Mouse (Mus musculus): Measurements from ENCODE around the gene Prelp. TPM values are rescaled to one million over a fixed set of nuclear protein-coding genes. Genes with fewer than 3 reads are reported as not detected.
A peak's percentile ranks its signal among the peaks of the same experiment; 100 is the strongest.

Gene Prelp
- total and polyA plus RNA-seq, 2 experiments from 2014 or later: 6.1 to 8.0 TPM

DNA sequence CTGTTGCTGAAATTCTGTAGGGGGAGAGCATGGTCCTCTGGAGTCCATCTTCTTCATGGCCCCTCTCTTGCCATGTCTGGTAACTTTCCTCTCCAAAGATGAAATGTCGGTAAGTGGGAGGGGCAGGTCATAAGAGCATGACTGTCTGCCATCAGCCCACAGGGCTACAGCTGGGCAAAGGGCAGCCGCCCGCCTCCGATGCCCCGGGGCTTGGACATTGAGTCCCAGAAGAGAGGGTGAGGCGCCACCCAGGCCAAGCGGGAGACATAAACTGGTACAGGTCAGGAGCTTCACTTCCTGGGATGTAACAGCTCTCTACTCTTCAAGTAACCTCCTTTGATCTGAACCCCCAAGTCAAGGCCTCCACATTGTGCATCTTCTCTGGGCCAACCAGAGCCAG is 44.3 kb downstream of the Prelp start:
- WGBS: 90% methylated on average over 7 of the region's 7 CpGs
- H3K4me2 ChIP-seq (ENCODE audit: low read depth, low read length): no peak overlapping the region
- no peak overlapping the region for H3K27ac ChIP-seq
- TF ChIP-seq CTCF (IDR thresholded peaks at IDR 0.05; ENCODE audit: low read depth): no peak
- no peaks in the 10 kb centered on the region for H3K9me3 ChIP-seq (ENCODE audit: low read length)
- H3K9ac ChIP-seq (replicated peaks; ENCODE audit: low read length): no peak overlapping the region
- ATAC-seq (no peak), DNase-seq (ENCODE audit: low spot score) (no peak)
- H3K27me3 ChIP-seq (ENCODE audit: insufficient read depth, low read length): no peaks in the 10 kb centered on the region
- H3K4me3 ChIP-seq (ENCODE audit: low read length): no peak overlapping the region
- no peaks in the 10 kb centered on the region for H3K4me1 ChIP-seq (ENCODE audit: insufficient read depth, low read length)
- no peaks in the 10 kb centered on the region for H3K36me3 ChIP-seq (ENCODE audit: insufficient read depth, low read length)

DNA sequence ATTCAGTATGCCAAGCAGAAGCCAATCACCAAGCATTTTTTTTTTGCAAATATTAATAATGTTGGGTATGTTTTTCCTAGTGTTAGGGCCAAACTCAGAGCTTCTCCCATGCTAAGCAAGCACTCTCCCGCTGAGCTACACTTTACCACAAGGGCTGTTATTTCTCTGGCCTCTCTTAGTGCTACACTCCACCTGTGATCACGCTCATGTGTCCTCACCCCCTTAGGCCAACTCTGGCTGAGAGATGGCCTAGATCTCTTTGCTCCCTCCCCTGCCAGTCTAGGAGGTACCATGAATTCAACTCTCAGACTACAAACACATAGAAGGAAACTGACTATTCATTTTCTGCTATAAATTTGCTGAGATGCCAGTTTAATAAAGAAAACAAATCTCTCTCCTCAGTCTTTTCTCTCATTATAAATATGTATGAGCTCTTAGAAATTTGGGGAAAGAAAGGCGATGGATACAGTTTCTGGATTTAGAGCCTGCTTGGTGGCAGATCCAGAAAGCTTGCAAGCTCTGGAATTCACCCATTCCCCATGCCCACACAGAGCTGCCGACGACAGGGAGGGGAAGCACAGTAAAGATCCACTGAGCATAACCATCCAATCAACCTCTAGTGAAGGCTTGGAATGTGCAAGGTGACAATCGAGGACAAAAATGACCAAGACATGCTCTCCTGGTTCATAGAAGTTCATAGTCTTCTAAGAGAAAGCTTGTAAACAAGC is 48.0 kb downstream of the Prelp start:
- Histone ChIP-seq H3K9ac (replicated peaks; ENCODE audit: low read length) (no peak overlapping the region), H3K4me1 (ENCODE audit: insufficient read depth, low read length) (no peaks in the 10 kb centered on the region), H3K36me3 (ENCODE audit: insufficient read depth, low read length) (no peaks in the 10 kb centered on the region), H3K27ac (no peak overlapping the region; the same call in 1 of the 2 replicates), H3K4me2 (ENCODE audit: low read depth, low read length) (no peak overlapping the region), H3K27me3 (ENCODE audit: insufficient read depth, low read length) (no peaks in the 10 kb centered on the region), H3K9me3 (ENCODE audit: low read length) (no peaks in the 10 kb centered on the region), H3K4me3 (ENCODE audit: low read length) (no peak overlapping the region)
- TF ChIP-seq CTCF (IDR thresholded peaks at IDR 0.05; ENCODE audit: low read depth): no peak
- WGBS: 85% methylated on average over 6 of the region's 6 CpGs
- ATAC-seq (no peak), DNase-seq (ENCODE audit: low spot score) (no peak)

DNA sequence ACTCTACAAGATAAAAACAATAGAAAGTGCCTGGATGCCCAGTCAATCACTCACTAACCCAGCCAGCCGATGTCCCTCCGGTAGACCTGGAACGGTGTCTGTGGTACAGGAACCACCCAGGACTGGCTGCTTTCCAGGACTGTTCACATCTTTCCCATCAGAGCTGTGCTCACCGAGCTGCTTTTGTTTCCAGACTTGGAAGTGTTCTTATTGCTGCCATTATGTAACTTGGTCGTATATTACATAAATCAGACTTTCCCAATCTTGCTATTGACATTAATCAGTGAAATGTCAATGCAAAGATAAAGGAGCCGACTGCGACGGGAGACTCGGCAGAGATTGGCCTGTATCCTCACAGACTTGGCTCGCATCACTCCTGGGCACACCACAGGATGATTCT is 50.0 kb downstream of the Prelp start:
- H3K4me2 ChIP-seq (ENCODE audit: low read depth, low read length): no peak overlapping the region
- 54% methylated on average over 10 of the region's 10 CpGs for WGBS
- H3K4me1 ChIP-seq (ENCODE audit: insufficient read depth, low read length): no peaks in the 10 kb centered on the region
- no peak overlapping the region for H3K4me3 ChIP-seq (ENCODE audit: low read length)
- no peaks in the 10 kb centered on the region for H3K27me3 ChIP-seq (ENCODE audit: insufficient read depth, low read length)
- H3K9ac ChIP-seq (replicated peaks; ENCODE audit: low read length): no peak overlapping the region
- H3K27ac ChIP-seq: no peak overlapping the region
- no peaks in the 10 kb centered on the region for H3K9me3 ChIP-seq (ENCODE audit: low read length)
- ATAC-seq: no peak
- H3K36me3 ChIP-seq (ENCODE audit: insufficient read depth, low read length): no peaks in the 10 kb centered on the region
- no peak for TF ChIP-seq CTCF (IDR thresholded peaks at IDR 0.05; ENCODE audit: low read depth)
- DNase-seq (ENCODE audit: low spot score): no peak

DNA sequence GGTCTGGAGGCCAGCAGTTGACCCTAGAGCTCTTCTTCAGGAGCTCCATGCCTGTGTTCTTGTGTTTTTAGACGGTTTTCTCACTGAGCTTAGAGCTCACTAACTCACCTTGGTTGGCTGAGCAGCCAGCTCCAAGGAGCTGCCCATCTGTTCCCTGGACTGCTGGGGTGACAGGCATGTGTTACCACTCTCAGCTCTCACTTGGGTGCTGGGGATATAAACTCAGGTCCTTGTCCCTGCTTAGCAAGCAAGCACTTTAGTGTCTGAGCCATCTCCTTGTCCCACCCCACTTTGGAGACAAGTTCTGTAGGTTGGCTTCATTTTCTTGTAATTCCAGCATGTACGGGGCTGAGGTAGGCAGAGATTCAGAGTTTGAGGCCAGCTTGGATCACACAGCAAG is 52.0 kb downstream of the Prelp start:
- DNase-seq (ENCODE audit: low spot score) (no peak), ATAC-seq (no peak)

DNA sequence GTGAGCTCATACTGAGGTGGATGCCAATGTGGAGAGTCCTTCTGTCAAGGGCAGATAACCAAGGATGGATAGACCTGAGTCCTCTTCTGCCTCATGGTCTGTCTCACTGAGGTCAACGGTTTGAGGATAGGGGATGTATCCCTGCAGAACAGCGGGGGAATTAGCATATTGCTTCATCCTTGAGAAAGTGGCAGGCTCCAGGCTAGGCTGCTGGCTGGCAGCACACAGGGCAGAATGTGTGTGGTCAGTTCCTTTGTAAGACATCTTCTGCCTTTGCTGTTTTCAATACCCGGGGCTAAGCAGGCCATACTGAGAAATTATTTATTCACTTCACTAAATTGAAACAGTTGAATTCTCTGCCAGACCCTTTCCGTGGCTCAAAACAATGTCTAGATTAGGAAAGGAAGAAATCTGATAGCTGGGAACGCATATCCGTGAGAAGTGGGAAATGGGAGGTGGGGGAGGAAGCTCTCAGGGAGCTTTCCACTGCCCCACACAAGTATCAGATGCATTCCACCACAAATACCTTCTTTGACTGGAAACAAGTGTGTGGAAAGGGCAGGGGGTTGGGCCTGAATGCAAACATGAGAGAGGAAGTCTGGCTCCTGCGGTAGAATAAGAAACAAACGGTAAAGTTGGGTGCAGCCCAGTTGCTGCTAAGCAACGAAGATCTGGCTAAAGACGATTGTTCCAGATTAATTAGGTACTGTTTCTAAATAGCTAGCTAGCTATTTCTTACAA is 57.8 kb downstream of the Prelp start:
- DNase-seq (ENCODE audit: low spot score): peak; percentile 50

More for the DNA sequence above, 52.0 kb downstream of the Prelp start:
- Histone ChIP-seq H3K4me3 (ENCODE audit: low read length) (no peak overlapping the region), H3K4me2 (ENCODE audit: low read depth, low read length) (no peak overlapping the region), H3K4me1 (ENCODE audit: insufficient read depth, low read length) (no peaks in the 10 kb centered on the region), H3K9ac (replicated peaks; ENCODE audit: low read length) (no peak overlapping the region), H3K36me3 (ENCODE audit: insufficient read depth, low read length) (no peaks in the 10 kb centered on the region), H3K27ac (no peak overlapping the region), H3K27me3 (ENCODE audit: insufficient read depth, low read length) (no peaks in the 10 kb centered on the region), H3K9me3 (ENCODE audit: low read length) (0 out of 2 replicates have a peak, but pooled peaks cover 4% of the 10 kb centered on the region)
- no peak for TF ChIP-seq CTCF (IDR thresholded peaks at IDR 0.05; ENCODE audit: low read depth)
- 57% methylated on average over 2 of the region's 2 CpGs for WGBS

DNA sequence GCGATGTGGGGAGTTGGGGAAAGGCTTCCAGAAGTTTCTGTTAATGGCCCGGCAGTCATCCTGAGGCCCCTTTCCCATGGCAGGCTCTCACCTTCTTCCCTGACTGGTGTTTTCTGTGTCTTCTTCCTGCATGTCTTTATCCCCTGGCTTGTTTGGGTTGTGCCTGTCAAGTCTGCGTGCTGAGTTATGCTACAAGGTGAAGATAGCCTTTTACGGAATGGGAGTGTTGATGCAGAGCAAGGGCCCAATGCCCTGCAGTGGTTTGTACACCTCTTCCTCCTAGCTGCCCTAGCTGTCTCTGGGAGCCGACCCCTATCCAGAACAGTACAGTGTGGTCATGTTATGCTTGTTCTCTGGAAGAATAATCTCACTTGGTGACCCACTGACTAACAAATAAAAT is 60.2 kb downstream of the Prelp start:
- Histone ChIP-seq H3K9ac (replicated peaks; ENCODE audit: low read length) (no peak overlapping the region), H3K27me3 (ENCODE audit: insufficient read depth, low read length) (no peaks in the 10 kb centered on the region), H3K4me2 (ENCODE audit: low read depth, low read length) (no peak overlapping the region), H3K36me3 (ENCODE audit: insufficient read depth, low read length) (no peaks in the 10 kb centered on the region), H3K4me3 (ENCODE audit: low read length) (no peak overlapping the region), H3K4me1 (ENCODE audit: insufficient read depth, low read length) (0 out of 2 replicates have a peak, but pooled peaks cover 5% of the 10 kb centered on the region), H3K27ac (no peak overlapping the region), H3K9me3 (ENCODE audit: low read length) (0 out of 2 replicates have a peak, but pooled peaks cover 4% of the 10 kb centered on the region)
- 73% methylated on average over 5 of the region's 5 CpGs for WGBS
- no peak for TF ChIP-seq CTCF (IDR thresholded peaks at IDR 0.05; ENCODE audit: low read depth)
- DNase-seq (ENCODE audit: low spot score) (no peak), ATAC-seq (no peak)

More for the DNA sequence above, 57.8 kb downstream of the Prelp start:
- peak; percentile 49; the same call in 1 of the 2 replicates for ATAC-seq
- Histone ChIP-seq H3K4me1 (ENCODE audit: insufficient read depth, low read length) (0 out of 2 replicates have a peak, but pooled peaks cover 5% of the 10 kb centered on the region), H3K4me2 (ENCODE audit: low read depth, low read length) (no peak overlapping the region; the same call in 1 of the 2 replicates), H3K36me3 (ENCODE audit: insufficient read depth, low read length) (no peaks in the 10 kb centered on the region), H3K27me3 (ENCODE audit: insufficient read depth, low read length) (no peaks in the 10 kb centered on the region), H3K9me3 (ENCODE audit: low read length) (0 out of 2 replicates have a peak, but pooled peaks cover 4% of the 10 kb centered on the region), H3K9ac (replicated peaks; ENCODE audit: low read length) (no peak overlapping the region), H3K4me3 (ENCODE audit: low read length) (no peak overlapping the region), H3K27ac (peak overlapping the region; percentile 59; the same call in 1 of the 2 replicates)
- TF ChIP-seq CTCF (IDR thresholded peaks at IDR 0.05; ENCODE audit: low read depth): no peak
- 16% methylated on average over 10 of the region's 10 CpGs for WGBS

Other genes with a start within 250 kb of the Prelp start
- gene Lax1, start 231.3 kb downstream of the Prelp start, total RNA-seq (2014; rRNA removed): 0.10 TPM in 1 of 2 replicates, not detected in the other
- gene Lax1, start 231.3 kb downstream of the Prelp start, polyA plus RNA-seq (2015; fragmentation: Nextera tagmentation; extraction: Ambion mirVana): 0.08 and 0.13 TPM in 2 replicates
- 56.6 and 57.3 TPM in 2 replicates for gene Atp2b4, start 120.4 kb downstream of the Prelp start, total RNA-seq (2014; rRNA removed)
- gene Atp2b4, start 120.4 kb downstream of the Prelp start, polyA plus RNA-seq (2015; fragmentation: Nextera tagmentation; extraction: Ambion mirVana): 13.2 and 13.4 TPM in 2 replicates
- 8.5 and 10.4 TPM in 2 replicates for gene Optc, start 13.4 kb downstream of the Prelp start, total RNA-seq (2014; rRNA removed)
- gene Optc, start 13.4 kb downstream of the Prelp start, polyA plus RNA-seq (2015; fragmentation: Nextera tagmentation; extraction: Ambion mirVana): 3.7 and 4.6 TPM in 2 replicates
- 10.6 and 16.3 TPM in 2 replicates for gene Fmod, start 115.8 kb upstream of the Prelp start, total RNA-seq (2014; rRNA removed)
- gene Fmod, start 115.8 kb upstream of the Prelp start, polyA plus RNA-seq (2015; fragmentation: Nextera tagmentation; extraction: Ambion mirVana): 17.0 and 21.8 TPM in 2 replicates
- gene Btg2, start 157.7 kb upstream of the Prelp start, total RNA-seq (2014; rRNA removed): 11.2 and 26.1 TPM in 2 replicates
- 13.2 and 14.8 TPM in 2 replicates for gene Btg2, start 157.7 kb upstream of the Prelp start, polyA plus RNA-seq (2015; fragmentation: Nextera tagmentation; extraction: Ambion mirVana)
- 0.14 TPM in 1 of 2 replicates, not detected in the other for gene Chit1, start 189.8 kb upstream of the Prelp start, total RNA-seq (2014; rRNA removed)
- gene Chit1, start 189.8 kb upstream of the Prelp start, polyA plus RNA-seq (2015; fragmentation: Nextera tagmentation; extraction: Ambion mirVana): 0.46 and 0.48 TPM in 2 replicates